Mouse (Mus musculus) heart, embryonic 11.5 days (tissue): ENCODE results near the gene Xrcc6. TPM values are rescaled to one million over a fixed set of nuclear protein-coding genes. Genes with fewer than 3 reads are reported as not detected.

Experiments
- ATAC-seq: fragments of 200-750 bp; cut with Nextera tagmentation; replicated peaks from 2 replicates; pipeline ENCODE4 v1.8.0; 2017; ENCODE audit warnings: moderate library complexity; ENCODE audit not compliant: insufficient number of reproducible peaks, low FRiP score, low TSS enrichment
- H3K27ac ChIP-seq: fragments of 300-500 bp; sonication (generic); 2 replicates; pipeline ENCODE4 v1.5.1; 2014; ENCODE audit warnings: mild to moderate bottlenecking, low read depth, low read length
- H3K27me3 ChIP-seq: fragments of 300-500 bp; sonication (generic); 2 replicates; pipeline ENCODE4 v1.6.1; 2014; ENCODE audit warnings: mild to moderate bottlenecking, low read length, mixed read lengths; ENCODE audit not compliant: control insufficient read depth, insufficient read depth
- H3K36me3 ChIP-seq: fragments of 300-500 bp; sonication (generic); 2 replicates; pipeline ENCODE4 v1.6.1; 2014; ENCODE audit warnings: mild to moderate bottlenecking, low read length, moderate library complexity, mixed read lengths; ENCODE audit not compliant: control insufficient read depth, insufficient read depth
- H3K4me1 ChIP-seq: fragments of 300-500 bp; sonication (generic); 2 replicates; pipeline ENCODE4 v1.6.1; 2014; ENCODE audit warnings: low read length; ENCODE audit not compliant: control insufficient read depth, insufficient read depth
- H3K4me2 ChIP-seq: fragments of 300-500 bp; sonication (generic); 2 replicates; pipeline ENCODE4 v1.6.1; 2014; ENCODE audit warnings: mild to moderate bottlenecking, moderate library complexity
- H3K4me3 ChIP-seq: fragments of 300-500 bp; sonication (generic); 2 replicates; pipeline ENCODE4 v1.5.1; 2014; ENCODE audit warnings: low read depth, low read length
- H3K9ac ChIP-seq: fragments of 300-500 bp; sonication (generic); 2 replicates; pipeline ENCODE4 v1.6.1; 2014; ENCODE audit warnings: mild to moderate bottlenecking, low read depth, low read length, moderate library complexity
- H3K9me3 ChIP-seq: fragments of 300-500 bp; sonication (generic); replicated peaks from 2 replicates; pipeline ENCODE4 v1.6.1; 2016; ENCODE audit warnings: low read length; ENCODE audit not compliant: control insufficient read depth
- WGBS: fragments of 180-500 bp; shearing (Covaris S2); extraction: QIAGEN DNeasy Blood & Tissue Kit; methylation state at CpG from one replicate; pipeline ENCODE4 v1.1.7; 2014; ENCODE audit not compliant: insufficient replicate concordance; 5-methylcytosine and 5-hydroxymethylcytosine counted together
- polyA plus RNA-seq: library from polyadenylated mRNA; unstranded; fragments of >200 nt; fragmentation: Nextera tagmentation; extraction: Ambion mirVana; gene quantifications from 2 replicates; pipeline ENCODE4 v1.2.1, GENCODE M21; 2014

Gene Xrcc6
- polyA plus RNA-seq, 1 experiment from 2014 or later, result 81.0 TPM

- H3K36me3 ChIP-seq, result no peaks in the 10 kb centered on the region; the same call in 1 of the 2 replicates
- H3K27me3 ChIP-seq, result no peaks in the 10 kb centered on the region
- WGBS, result 69% methylated on average over 11 of the region's 11 CpGs
- H3K4me2 ChIP-seq, result no peak overlapping the region
- H3K9ac ChIP-seq, result no peak overlapping the region; the same call in 1 of the 2 replicates
- H3K4me1 ChIP-seq, result no peaks in the 10 kb centered on the region
- H3K9me3 ChIP-seq, result no peaks in the 10 kb centered on the region
- no peak overlapping the region for H3K27ac ChIP-seq
- H3K4me3 ChIP-seq, result no peak overlapping the region
- ATAC-seq, result no peak
These were observed 38.0 kb upstream of the Xrcc6 start for GRCm38 (mm10) chr15:81949476-81950131.

- ATAC-seq, result no peak
- H3K4me3 ChIP-seq, result no peak overlapping the region
- no peak overlapping the region for H3K4me2 ChIP-seq
- no peaks in the 10 kb centered on the region for H3K27me3 ChIP-seq
- WGBS, result 84% methylated on average over 5 of the region's 5 CpGs
- H3K36me3 ChIP-seq, result peaks cover 4% of the 10 kb centered on the region; the same call in 1 of the 2 replicates
- H3K9ac ChIP-seq, result no peak overlapping the region
- no peaks in the 10 kb centered on the region for H3K4me1 ChIP-seq
- H3K27ac ChIP-seq, result no peak overlapping the region
- H3K9me3 ChIP-seq, result no peaks in the 10 kb centered on the region
These were observed 36.9 kb upstream of the Xrcc6 start for GRCm38 (mm10) chr15:81950716-81951115.

- no peak overlapping the region for H3K4me3 ChIP-seq
- H3K27ac ChIP-seq, result no peak overlapping the region
- H3K4me1 ChIP-seq, result no peaks in the 10 kb centered on the region
- WGBS, result 85% methylated on average over 9 of the region's 9 CpGs
- H3K9me3 ChIP-seq, result no peaks in the 10 kb centered on the region
- ATAC-seq, result no peak
- peaks cover 4% of the 10 kb centered on the region; the same call in 1 of the 2 replicates for H3K36me3 ChIP-seq
- H3K4me2 ChIP-seq, result no peak overlapping the region
- no peak overlapping the region for H3K9ac ChIP-seq
- H3K27me3 ChIP-seq, result no peaks in the 10 kb centered on the region
These were observed 36.5 kb upstream of the Xrcc6 start for GRCm38 (mm10) chr15:81951159-81951558.

- no peaks in the 10 kb centered on the region for H3K9me3 ChIP-seq
- H3K4me3 ChIP-seq, result no peak overlapping the region
- no peak overlapping the region for H3K9ac ChIP-seq
- H3K4me2 ChIP-seq, result no peak overlapping the region
- 82% methylated on average over 4 of the region's 4 CpGs for WGBS
- no peak for ATAC-seq
- no peaks in the 10 kb centered on the region for H3K27me3 ChIP-seq
- H3K27ac ChIP-seq, result no peak overlapping the region
- H3K36me3 ChIP-seq, result peaks cover 4% of the 10 kb centered on the region; the same call in 1 of the 2 replicates
- H3K4me1 ChIP-seq, result no peaks in the 10 kb centered on the region
These were observed 35.3 kb upstream of the Xrcc6 start for GRCm38 (mm10) chr15:81952310-81952709.

- 95% methylated on average over 9 of the region's 9 CpGs for WGBS
- no peaks in the 10 kb centered on the region for H3K27me3 ChIP-seq
- no peak overlapping the region for H3K4me3 ChIP-seq
These were observed 33.5 kb upstream of the Xrcc6 start for GRCm38 (mm10) chr15:81954151-81954583.

GRCm38 (mm10) chr15:81954716-81955115, 32.9 kb upstream of the Xrcc6 start:
- Histone ChIP-seq H3K36me3 (peaks cover 4% of the 10 kb centered on the region; the same call in 1 of the 2 replicates), H3K9ac (no peak overlapping the region), H3K4me3 (no peak overlapping the region), H3K4me2 (no peak overlapping the region), H3K27ac (no peak overlapping the region), H3K9me3 (no peaks in the 10 kb centered on the region), H3K4me1 (0 out of 2 replicates have a peak, but pooled peaks cover 1% of the 10 kb centered on the region), H3K27me3 (no peaks in the 10 kb centered on the region)
- WGBS, result 88% methylated on average over 6 of the region's 6 CpGs
- ATAC-seq, result no peak

More at GRCm38 (mm10) chr15:81954151-81954583, 33.5 kb upstream of the Xrcc6 start:
- Histone ChIP-seq H3K27ac (no peak overlapping the region), H3K9ac (no peak overlapping the region), H3K4me2 (no peak overlapping the region), H3K36me3 (peaks cover 4% of the 10 kb centered on the region; the same call in 1 of the 2 replicates), H3K4me1 (no peaks in the 10 kb centered on the region), H3K9me3 (no peaks in the 10 kb centered on the region)
- ATAC-seq, result no peak

GRCm38 (mm10) chr15:81955414-81955813, 32.2 kb upstream of the Xrcc6 start:
- H3K4me1 ChIP-seq, result peaks cover 5% of the 10 kb centered on the region; the same call in 1 of the 2 replicates
- H3K9ac ChIP-seq, result no peak overlapping the region
- no peaks in the 10 kb centered on the region for H3K9me3 ChIP-seq
- H3K36me3 ChIP-seq, result peaks cover 4% of the 10 kb centered on the region; the same call in 1 of the 2 replicates
- no peak for ATAC-seq
- no peak overlapping the region for H3K4me2 ChIP-seq
- H3K27me3 ChIP-seq, result no peaks in the 10 kb centered on the region
- 91% methylated on average over 15 of the region's 15 CpGs for WGBS
- H3K4me3 ChIP-seq, result no peak overlapping the region
- H3K27ac ChIP-seq, result no peak overlapping the region

- ATAC-seq, result no peak
- WGBS, result 58% methylated on average over 8 of the region's 8 CpGs
- no peak overlapping the region for H3K4me2 ChIP-seq
- no peak overlapping the region for H3K4me3 ChIP-seq
- no peak overlapping the region for H3K9ac ChIP-seq
- H3K27ac ChIP-seq, result no peak overlapping the region
- H3K36me3 ChIP-seq, result peaks cover 4% of the 10 kb centered on the region; the same call in 1 of the 2 replicates
- H3K9me3 ChIP-seq, result no peaks in the 10 kb centered on the region
- peaks cover 6% of the 10 kb centered on the region; the same call in 1 of the 2 replicates for H3K4me1 ChIP-seq
- H3K27me3 ChIP-seq, result no peaks in the 10 kb centered on the region
These were observed 31.2 kb upstream of the Xrcc6 start for GRCm38 (mm10) chr15:81956457-81956856.

- WGBS, result 78% methylated on average over 11 of the region's 11 CpGs
- no peak for ATAC-seq
- no peak overlapping the region for H3K9ac ChIP-seq
- H3K27ac ChIP-seq, result no peak overlapping the region
- no peaks in the 10 kb centered on the region for H3K27me3 ChIP-seq
- H3K4me3 ChIP-seq, result no peak overlapping the region
- peaks cover 6% of the 10 kb centered on the region; the same call in 1 of the 2 replicates for H3K4me1 ChIP-seq
- H3K4me2 ChIP-seq, result no peak overlapping the region
- H3K9me3 ChIP-seq, result no peaks in the 10 kb centered on the region
- peaks cover 4% of the 10 kb centered on the region; the same call in 1 of the 2 replicates for H3K36me3 ChIP-seq
These were observed 30.0 kb upstream of the Xrcc6 start for GRCm38 (mm10) chr15:81957598-81957997.
